Mouse (Mus musculus) heart, embryonic 16.5 days (tissue): ENCODE measurements around the gene Rad51d. TPM values are rescaled to one million over a fixed set of nuclear protein-coding genes. Genes with fewer than 3 reads are reported as not detected.

ENCODE experiments used
- ATAC-seq: fragments of 200-750 bp; cut with Nextera tagmentation; replicated peaks from 2 replicates; pipeline ENCODE4 v1.8.0; 2017; ENCODE audit warnings: moderate number of reproducible peaks; ENCODE audit not compliant: insufficient read depth, low FRiP score; ENCODE audit errors: extremely low read depth
- H3K27ac ChIP-seq: fragments of 300-500 bp; sonication (generic); 2 replicates; pipeline ENCODE4 v1.5.1; 2014; ENCODE audit warnings: mild to moderate bottlenecking, low read length, control low read depth, moderate library complexity
- H3K27me3 ChIP-seq: fragments of 300-500 bp; sonication (generic); 2 replicates; pipeline ENCODE4 v1.6.1; 2014; ENCODE audit warnings: low read length, mixed read lengths; ENCODE audit not compliant: control insufficient read depth, insufficient read depth
- H3K36me3 ChIP-seq: fragments of 300-500 bp; sonication (generic); 2 replicates; pipeline ENCODE4 v1.6.1; 2014; ENCODE audit not compliant: control insufficient read depth, insufficient read depth
- H3K4me1 ChIP-seq: fragments of 300-500 bp; sonication (generic); 2 replicates; pipeline ENCODE4 v1.6.1; 2014; ENCODE audit warnings: low read length, mixed read lengths; ENCODE audit not compliant: control insufficient read depth, insufficient read depth
- H3K4me2 ChIP-seq: fragments of 300-500 bp; sonication (generic); 2 replicates; pipeline ENCODE4 v1.6.1; 2014; ENCODE audit warnings: low read depth, mild to moderate bottlenecking, control low read depth, low read length
- H3K4me3 ChIP-seq: fragments of 300-500 bp; sonication (generic); 2 replicates; pipeline ENCODE4 v1.5.1; 2014; ENCODE audit warnings: mild to moderate bottlenecking, control low read depth, low read length
- H3K9ac ChIP-seq: fragments of 300-500 bp; sonication (generic); 2 replicates; pipeline ENCODE4 v1.6.1; 2014; ENCODE audit warnings: low read length, control low read depth
- H3K9me3 ChIP-seq: fragments of 300-500 bp; sonication (generic); replicated peaks from 2 replicates; pipeline ENCODE4 v1.6.1; 2016; ENCODE audit warnings: low read length; ENCODE audit not compliant: control insufficient read depth
- WGBS: fragments of 180-500 bp; shearing (Covaris S2); extraction: QIAGEN DNeasy Blood & Tissue Kit; methylation state at CpG from one replicate; pipeline ENCODE4 v1.1.7; 2014; 5-methylcytosine and 5-hydroxymethylcytosine counted together
- polyA plus RNA-seq: library from polyadenylated mRNA; unstranded; fragments of >200 nt; fragmentation: Nextera tagmentation; extraction: Ambion mirVana; gene quantifications from 2 replicates; pipeline ENCODE4 v1.2.1, GENCODE M21; 2015

Rad51d gene
- polyA plus RNA-seq, 1 experiment from 2014 or later, result 13.8 TPM

- H3K4me3 ChIP-seq, result peak overlapping the region; percentile 12
- H3K36me3 ChIP-seq, result no peaks in the 10 kb centered on the region
- H3K27ac ChIP-seq, result 0 out of 2 replicates have a peak overlapping the region, but pooled peaks have one; percentile 16
- H3K4me2 ChIP-seq, result peak overlapping the region; percentile 38
- H3K27me3 ChIP-seq, result no peaks in the 10 kb centered on the region
- H3K4me1 ChIP-seq, result peaks cover 14% of the 10 kb centered on the region
- no peaks in the 10 kb centered on the region for H3K9me3 ChIP-seq
- ATAC-seq, result no peak; the same call in 1 of the 2 replicates
- 17% methylated on average over 10 of the region's 10 CpGs for WGBS
- H3K9ac ChIP-seq, result peak overlapping the region; percentile 34; the same call in 1 of the 2 replicates
Observed at GRCm38 (mm10) chr11:82831008-82831893, 59.2 kb downstream of the Rad51d start.

- no peak overlapping the region for H3K9ac ChIP-seq
- no peaks in the 10 kb centered on the region for H3K36me3 ChIP-seq
- ATAC-seq, result no peak
Observed at GRCm38 (mm10) chr11:82826818-82827217, 63.6 kb downstream of the Rad51d start.

More at GRCm38 (mm10) chr11:82826818-82827217, 63.6 kb downstream of the Rad51d start:
- Histone ChIP-seq H3K4me3 (no peak overlapping the region), H3K27ac (no peak overlapping the region), H3K9me3 (no peaks in the 10 kb centered on the region), H3K4me2 (no peak overlapping the region), H3K27me3 (no peaks in the 10 kb centered on the region), H3K4me1 (peaks cover 12% of the 10 kb centered on the region)

Other genes with a start within 250 kb of the Rad51d start
- gene Cct6b, start 126.3 kb downstream of the Rad51d start, polyA plus RNA-seq, result 0.14 and 0.25 TPM in 2 replicates
- gene Zfp830, start 126.3 kb downstream of the Rad51d start, polyA plus RNA-seq, result 28.3 and 30.4 TPM in 2 replicates
- 16.6 and 17.6 TPM in 2 replicates for gene Lig3, start 109.5 kb downstream of the Rad51d start, polyA plus RNA-seq
- gene Rffl, start 19.4 kb downstream of the Rad51d start, polyA plus RNA-seq, result 5.1 and 5.5 TPM in 2 replicates
- 0.12 and 0.20 TPM in 2 replicates for gene Fndc8, start 1.5 kb upstream of the Rad51d start, polyA plus RNA-seq
- gene Nle1, start 17.8 kb upstream of the Rad51d start, polyA plus RNA-seq, result 22.2 TPM in 2 replicates
- 188 and 201 TPM in 2 replicates for gene Unc45b, start 19.9 kb upstream of the Rad51d start, polyA plus RNA-seq
- gene Slfn5, start 60.7 kb upstream of the Rad51d start, polyA plus RNA-seq, result 6.1 and 7.7 TPM in 2 replicates
- gene Slfn9, start 101.2 kb upstream of the Rad51d start, polyA plus RNA-seq, result 11.9 and 13.1 TPM in 2 replicates
- gene Slfn8, start 130.2 kb upstream of the Rad51d start, polyA plus RNA-seq, result 0.69 and 1.6 TPM in 2 replicates
- 4.3 and 7.9 TPM in 2 replicates for gene Slfn2, start 174.5 kb upstream of the Rad51d start, polyA plus RNA-seq
- gene Slfn1, start 226.2 kb upstream of the Rad51d start, polyA plus RNA-seq, result 0.27 and 0.32 TPM in 2 replicates